Mouse (Mus musculus) adrenal gland, adult 2 months (tissue): ENCODE measurements around the gene Urad. TPM values are rescaled to one million over a fixed set of nuclear protein-coding genes. Genes with fewer than 3 reads are reported as not detected.

ENCODE experiments used
- DNase-seq: peaks from one replicate; pipeline ENCODE4 v3.0.0; 2021
- microRNA-seq, 2 experiments: library from miRNA; unstranded; fragments of <30 nt; microRNA quantifications; one replicate each; pipeline ENCODE4 v1.2.0; 2021
- polyA plus RNA-seq: library from polyadenylated mRNA; depleted of rRNA; stranded (reverse); fragments of >200 nt; gene quantifications from 2 replicates; pipeline ENCODE4 v1.2.3, GENCODE M21; 2012; rRNA removed
- total RNA-seq, 2 experiments: library from RNA; stranded (reverse); gene quantifications; 2 replicates each; pipeline ENCODE4 v1.2.3; 2021

Gene Urad
- total and polyA plus RNA-seq, 3 experiments, result 3.3 to 3.5 TPM; not detected in 1

GRCm38 (mm10) chr5:147269926-147270672 lies 52.1 kb downstream of the Urad start, which contains the start of gene Pdx1:
Gene Pdx1 (plus strand): TSS chr5:147269959.
- DNase-seq, result peak; percentile 12

- no peak for DNase-seq
Observed at GRCm38 (mm10) chr5:147269371-147269770, 52.9 kb downstream of the Urad start.

GRCm38 (mm10) chr5:147268728-147269127 lies 53.5 kb downstream of the Urad start:
- DNase-seq, result peak; percentile 10

- no peak for DNase-seq
Observed at GRCm38 (mm10) chr5:147267434-147267833, 54.8 kb downstream of the Urad start.

Small RNA genes within 50 kb of the gene (microRNA-seq; reads per million reads assigned to microRNA genes)
- 1.7 to 1.8 reads per million in 2 experiments for gene Mir7k

Other genes with a start within 250 kb of the Urad start
- gene Lnx2, start 245.9 kb downstream of the Urad start, total RNA-seq, result 10 to 100 TPM; 13.0 to 13.4 TPM
- 33.1 and 38.5 TPM in 2 replicates for gene Lnx2, start 245.9 kb downstream of the Urad start, polyA plus RNA-seq
- 100 to 1,000 TPM; 111 to 124 TPM for gene Polr1d, start 245.4 kb downstream of the Urad start, total RNA-seq
- gene Polr1d, start 245.4 kb downstream of the Urad start, polyA plus RNA-seq, result 42.9 and 45.9 TPM in 2 replicates
- gene Gsx1, start 133.7 kb downstream of the Urad start, total RNA-seq, result not detected
- not detected in 2 replicates for gene Gsx1, start 133.7 kb downstream of the Urad start, polyA plus RNA-seq
- not detected for gene Pdx1, start 52.5 kb downstream of the Urad start, total RNA-seq
- not detected in 2 replicates for gene Pdx1, start 52.5 kb downstream of the Urad start, polyA plus RNA-seq
- not detected for gene Cdx2, start 15.2 kb downstream of the Urad start, total RNA-seq
- not detected in 2 replicates for gene Cdx2, start 15.2 kb downstream of the Urad start, polyA plus RNA-seq
- gene Flt3, start 78.0 kb upstream of the Urad start, total RNA-seq, result under 1 TPM; 0.24 to 0.35 TPM
- gene Flt3, start 78.0 kb upstream of the Urad start, polyA plus RNA-seq, result 0.07 and 0.15 TPM in 2 replicates
- gene Pan3, start 107.7 kb upstream of the Urad start, total RNA-seq, result 100 to 1,000 TPM in 1 of 2 experiments, 10 to 100 TPM in 1; 75.5 to 122 TPM
- gene Pan3, start 107.7 kb upstream of the Urad start, polyA plus RNA-seq, result 8.0 and 11.2 TPM in 2 replicates